Mouse (Mus musculus): ENCODE measurements around the gene Mob3b.
A peak's percentile ranks its signal among the peaks of the same experiment; 100 is the strongest.

Gene Mob3b

DNA sequence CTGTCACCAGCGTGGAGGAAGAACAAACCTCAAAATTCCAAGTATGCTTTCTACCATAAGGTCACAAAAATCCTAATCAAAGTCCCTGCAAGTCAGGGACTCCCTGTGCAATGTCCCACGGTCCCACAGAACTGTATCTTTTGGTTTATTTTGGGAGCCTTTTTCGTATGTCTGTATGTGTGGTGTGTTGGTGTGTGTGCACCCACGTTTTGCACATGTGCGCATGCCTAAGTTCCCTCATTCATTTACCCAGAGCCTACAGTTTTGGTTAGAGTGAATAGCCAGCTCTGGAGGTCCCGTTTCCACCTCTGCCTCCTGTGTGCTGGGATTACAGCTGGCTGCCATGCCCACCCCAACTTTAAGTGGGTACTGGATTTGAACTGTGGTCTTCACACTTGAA is 189.7 kb downstream of the Mob3b start:
- TF ChIP-seq GATA4 (IDR thresholded peaks at IDR 0.05; ENCODE audit: insufficient replicate concordance, low read length): no peak

DNA sequence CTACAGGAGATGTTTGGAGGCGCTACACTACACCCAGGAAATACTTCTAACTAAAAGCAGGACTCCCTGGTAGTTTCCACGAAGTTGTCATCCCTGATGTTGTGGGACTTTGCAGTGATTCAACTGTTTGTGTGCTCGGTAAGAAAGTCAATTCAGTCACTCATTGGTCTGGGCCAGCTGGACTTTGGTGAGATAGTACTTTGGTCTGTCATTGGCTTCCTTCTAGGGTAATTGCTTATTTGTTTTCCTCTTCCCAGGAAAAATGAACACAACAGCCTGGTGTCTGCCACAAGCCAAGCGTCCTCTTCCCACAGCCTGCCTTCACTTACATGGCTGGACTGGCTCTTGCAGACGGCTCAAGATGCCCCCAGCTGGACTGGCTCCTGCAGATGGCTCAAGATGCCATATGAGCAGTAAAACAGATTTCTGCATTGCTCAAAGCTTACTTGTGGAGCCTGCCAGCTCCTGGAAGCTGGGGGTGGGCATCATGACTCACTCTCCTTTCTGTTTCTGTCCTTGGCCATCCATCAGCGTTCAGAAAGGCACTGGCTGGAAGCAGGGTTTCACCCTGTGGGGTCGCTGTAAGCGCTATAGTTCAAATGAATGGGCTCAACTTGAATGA is 190.8 kb downstream of the Mob3b start:
- no peak for TF ChIP-seq GATA4 (IDR thresholded peaks at IDR 0.05; ENCODE audit: insufficient replicate concordance, low read length)

DNA sequence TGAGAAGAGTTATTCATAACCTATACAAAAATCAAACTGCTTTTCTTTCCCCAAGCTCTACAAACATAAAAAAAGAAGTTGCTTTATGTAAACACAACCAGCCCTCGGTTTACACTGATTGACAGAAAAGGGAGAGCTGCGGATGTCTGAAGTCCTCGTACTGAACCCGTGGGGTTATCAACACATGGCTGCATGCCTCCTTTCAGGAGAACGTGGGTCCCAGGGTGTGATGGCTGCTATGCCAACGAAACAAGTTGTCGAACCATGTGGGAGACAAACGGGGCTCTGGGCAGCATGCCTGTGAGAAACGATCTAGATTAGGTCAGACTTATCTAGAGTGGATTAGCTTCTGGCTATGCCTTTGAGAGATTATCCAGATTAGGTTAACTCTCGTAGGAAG is 192.4 kb downstream of the Mob3b start:
- no peak for TF ChIP-seq GATA4 (IDR thresholded peaks at IDR 0.05; ENCODE audit: insufficient replicate concordance, low read length)

DNA sequence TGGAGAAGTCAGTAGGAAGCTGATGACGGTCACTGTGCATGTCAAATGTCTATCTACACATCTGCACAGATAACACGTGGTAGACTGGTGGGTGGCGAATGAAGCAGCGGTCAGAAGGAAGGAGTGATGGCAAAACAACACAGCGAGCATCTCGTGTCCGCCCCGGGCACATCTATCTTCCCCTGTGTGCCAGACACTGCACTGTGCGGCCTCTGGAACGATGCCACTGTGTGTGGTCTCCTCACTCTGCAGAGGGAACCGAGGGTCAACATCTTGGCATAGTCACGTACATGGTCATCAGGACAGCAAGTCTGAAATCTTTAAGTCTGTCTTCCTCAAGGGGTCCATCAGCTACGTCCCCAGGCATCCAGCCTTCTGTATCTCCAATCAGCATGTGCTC is 193.3 kb downstream of the Mob3b start:
- no peak for TF ChIP-seq GATA4 (IDR thresholded peaks at IDR 0.05; ENCODE audit: insufficient replicate concordance, low read length)

DNA sequence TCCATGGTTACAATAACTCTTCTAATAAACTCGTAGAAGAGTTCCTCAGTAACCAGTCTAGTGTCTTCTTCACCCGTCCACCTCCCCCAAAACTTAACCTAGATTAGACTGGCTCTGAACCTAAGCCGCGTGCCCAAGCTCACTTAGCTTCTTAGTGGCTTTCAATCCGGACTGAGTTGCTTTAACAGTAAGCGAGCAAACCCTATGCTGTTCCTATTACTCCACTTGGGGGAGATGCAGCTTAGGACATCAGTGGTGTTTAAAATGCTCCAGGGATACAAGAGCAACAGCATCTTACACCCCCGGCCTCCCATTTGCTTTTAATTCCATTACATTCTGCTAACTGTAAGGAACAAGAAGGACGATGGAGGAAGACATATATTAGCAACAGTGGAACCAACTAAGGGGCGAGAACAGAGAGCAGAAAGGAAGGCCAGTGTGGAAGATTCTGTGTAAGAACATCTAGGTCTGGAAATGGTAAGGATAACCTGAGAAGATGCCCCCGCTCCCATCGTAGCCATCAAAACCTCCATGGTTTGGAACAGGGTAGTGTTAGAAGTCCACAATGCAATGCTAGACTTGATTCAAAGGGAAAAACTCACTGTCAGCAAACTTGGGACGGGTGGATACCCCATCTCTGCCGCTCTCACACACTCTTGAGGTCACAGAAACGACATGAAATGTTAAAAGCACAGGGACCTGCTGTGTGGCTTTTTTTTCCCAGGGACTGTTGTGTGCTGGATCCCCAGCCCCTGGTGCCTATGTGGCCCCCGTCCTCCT is 196.3 kb downstream of the Mob3b start:
- no peak for TF ChIP-seq GATA4 (IDR thresholded peaks at IDR 0.05; ENCODE audit: insufficient replicate concordance, low read length)

DNA sequence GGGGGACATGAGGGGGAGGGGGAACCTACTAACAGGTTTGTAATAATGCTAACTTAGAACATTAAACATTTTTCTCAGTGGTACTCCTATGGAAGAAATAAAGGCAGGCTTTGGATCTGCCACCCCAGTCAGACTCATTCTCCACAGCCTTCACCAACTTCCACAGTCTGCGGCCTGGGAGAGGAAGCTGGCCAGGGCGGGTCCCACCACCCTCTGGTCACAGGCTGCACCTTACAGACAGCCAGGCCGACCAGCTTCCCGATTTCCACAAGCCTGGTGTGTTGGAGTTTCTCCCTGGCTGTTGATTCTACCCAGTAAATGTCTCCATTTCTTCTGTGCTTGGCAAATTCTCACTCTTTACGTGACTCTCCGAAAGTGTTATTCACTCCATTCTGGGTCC is 197.8 kb downstream of the Mob3b start:
- no peak for TF ChIP-seq GATA4 (IDR thresholded peaks at IDR 0.05; ENCODE audit: insufficient replicate concordance, low read length)

DNA sequence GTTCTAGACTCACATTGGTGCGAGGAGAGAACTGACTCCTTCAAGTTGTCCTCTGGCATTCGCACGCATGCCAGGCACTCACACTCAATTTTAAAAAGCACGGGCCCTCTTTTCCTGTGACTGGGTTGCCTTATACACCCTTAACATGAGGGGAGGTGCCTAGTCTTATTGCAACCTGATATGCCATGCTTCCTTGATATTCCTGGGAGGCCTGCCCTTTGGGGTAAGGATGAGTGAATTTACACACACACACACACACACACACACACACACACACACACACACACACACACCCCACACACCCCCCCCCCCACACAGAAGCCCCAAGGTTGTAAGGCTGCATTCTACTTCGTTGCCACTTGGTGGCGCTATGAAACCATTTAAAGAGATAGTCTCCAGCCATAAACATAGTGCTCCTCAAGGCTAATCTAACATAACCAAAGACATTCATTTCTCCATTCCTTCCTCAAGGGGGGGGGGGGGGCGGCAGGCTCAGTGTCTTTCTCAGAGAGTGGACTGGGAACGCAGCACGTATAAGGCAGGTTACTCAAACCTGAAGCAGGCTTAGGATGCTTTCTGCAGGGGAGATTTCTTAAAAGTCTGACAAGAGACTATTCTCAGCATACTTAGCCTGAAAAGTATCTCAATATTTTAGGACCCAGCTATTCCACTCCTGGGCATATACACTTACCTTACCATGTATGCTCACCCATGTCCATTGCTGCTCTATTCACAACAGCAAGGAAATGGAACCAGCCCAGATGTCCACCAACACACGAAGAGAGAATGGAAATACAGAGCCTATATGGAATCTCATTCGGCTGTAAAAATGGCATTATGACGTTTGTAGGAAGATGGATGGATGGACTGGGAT is 198.9 kb downstream of the Mob3b start:
- no peak for TF ChIP-seq GATA4 (IDR thresholded peaks at IDR 0.05; ENCODE audit: insufficient replicate concordance, low read length)

DNA sequence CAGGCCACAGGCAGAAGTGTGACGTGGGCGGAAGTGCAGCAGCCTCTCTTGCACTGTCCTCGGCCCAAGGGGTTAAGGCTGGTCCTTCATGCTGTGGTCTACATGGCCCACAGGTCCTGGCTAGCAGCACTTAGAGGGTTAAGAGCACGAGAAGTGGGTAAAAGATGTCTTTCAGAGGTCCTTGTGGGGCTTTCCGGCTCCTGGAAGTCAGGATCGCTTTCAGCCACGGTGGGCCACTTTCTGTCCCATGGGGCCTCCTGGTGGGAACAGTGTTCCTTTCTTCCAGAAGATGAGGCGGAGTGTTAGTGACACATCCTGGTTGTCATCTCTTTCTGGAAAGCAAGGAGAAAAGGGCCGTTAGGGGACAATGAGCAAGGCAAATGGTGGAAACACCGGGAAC is 203.6 kb downstream of the Mob3b start:
- TF ChIP-seq GATA4 (IDR thresholded peaks at IDR 0.05; ENCODE audit: insufficient replicate concordance, low read length): no peak

DNA sequence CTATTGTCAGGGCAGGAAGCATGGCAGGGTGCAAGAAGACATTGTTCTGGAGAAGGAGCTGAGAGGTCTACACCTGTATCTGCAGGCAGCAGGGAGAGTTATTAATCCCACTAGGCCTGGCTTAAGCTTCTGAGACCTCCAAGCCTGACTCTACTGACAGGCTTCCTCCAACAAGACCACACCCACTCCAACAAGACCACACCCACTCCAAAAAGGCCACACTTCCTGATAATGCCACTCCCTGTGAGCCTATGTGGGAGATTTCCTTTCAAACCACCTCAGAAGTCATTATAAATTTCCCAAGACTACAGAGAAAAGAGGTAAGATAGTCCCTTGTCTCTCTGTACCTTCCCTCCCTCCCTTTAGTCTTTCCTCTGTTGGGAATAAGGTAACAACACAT is 210.1 kb downstream of the Mob3b start:
- TF ChIP-seq GATA4 (IDR thresholded peaks at IDR 0.05; ENCODE audit: insufficient replicate concordance, low read length): no peak

DNA sequence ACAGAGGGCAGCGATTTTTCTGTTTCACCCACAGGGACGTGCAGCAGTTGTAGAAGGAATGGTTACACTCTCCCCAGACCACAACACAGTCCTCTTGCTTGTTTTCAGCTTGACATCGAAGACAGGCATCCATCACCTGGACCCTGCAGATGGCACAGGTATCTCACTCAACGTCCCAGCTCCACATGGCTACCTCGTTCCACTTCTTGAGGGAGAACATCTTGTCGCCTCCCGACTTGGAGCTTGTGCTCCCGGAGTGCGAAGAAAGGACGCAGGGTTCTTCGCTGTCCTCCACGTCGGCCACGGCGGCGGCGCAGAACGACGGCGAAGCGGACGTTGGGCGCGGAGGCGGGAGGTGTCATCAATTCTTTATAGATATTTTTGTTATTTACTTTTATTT is 216.2 kb downstream of the Mob3b start:
- TF ChIP-seq GATA4 (IDR thresholded peaks at IDR 0.05; ENCODE audit: insufficient replicate concordance, low read length): no peak

DNA sequence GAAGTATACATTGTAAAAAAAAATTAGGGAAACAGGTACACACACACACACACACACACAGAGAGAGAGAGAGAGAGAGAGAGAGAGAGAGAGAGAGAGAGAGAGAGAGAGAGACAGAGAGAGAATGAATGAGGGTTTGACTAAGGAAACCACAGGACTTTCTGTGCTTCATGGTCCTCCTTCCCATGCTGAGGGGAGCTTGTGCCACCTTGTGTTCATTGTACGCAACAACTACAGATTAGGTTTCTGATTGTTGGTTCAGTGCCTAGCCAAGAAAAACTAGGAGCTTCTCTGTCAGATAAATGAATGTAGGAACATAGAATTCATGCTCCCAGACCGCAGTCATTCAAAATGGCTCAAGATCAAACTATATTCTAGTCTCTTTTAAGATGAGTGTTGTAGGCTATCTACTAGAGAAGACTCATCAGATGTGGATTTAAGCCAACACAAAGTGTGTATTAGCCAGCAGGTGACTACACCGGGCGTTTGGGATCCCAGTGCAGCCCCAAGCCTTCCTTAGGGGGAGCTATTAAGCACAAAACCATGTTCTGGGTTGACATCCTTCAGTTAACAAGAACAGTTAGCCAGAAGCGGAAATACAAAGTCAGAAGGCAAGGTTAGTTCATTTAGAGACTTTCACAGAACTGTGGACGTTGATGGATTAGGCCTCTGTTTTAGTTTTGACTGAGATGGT is 235.0 kb downstream of the Mob3b start:
- TF ChIP-seq GATA4 (IDR thresholded peaks at IDR 0.05; ENCODE audit: insufficient replicate concordance, low read length): peak; percentile 46; the same call in 1 of the 2 replicates

DNA sequence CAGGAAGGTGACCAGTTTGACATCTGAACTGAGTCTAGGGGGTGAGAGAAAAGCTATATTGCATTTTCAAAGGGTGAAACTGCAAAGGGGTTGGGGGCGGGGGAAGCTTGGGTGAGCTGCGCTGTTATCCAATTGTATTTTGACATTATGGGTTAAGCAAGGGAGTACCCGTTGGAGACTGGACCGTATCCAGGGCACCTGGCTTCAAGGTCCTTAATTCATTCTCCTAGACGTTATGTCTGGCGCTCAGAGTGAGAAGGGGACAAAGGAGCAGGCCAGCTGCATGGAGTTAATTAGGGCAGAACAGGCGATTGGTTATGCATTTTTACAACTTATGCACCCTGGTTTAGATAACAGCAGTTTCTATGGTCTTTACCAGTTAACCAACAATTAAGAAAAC is 239.9 kb downstream of the Mob3b start:
- no peak for TF ChIP-seq GATA4 (IDR thresholded peaks at IDR 0.05; ENCODE audit: insufficient replicate concordance, low read length)

DNA sequence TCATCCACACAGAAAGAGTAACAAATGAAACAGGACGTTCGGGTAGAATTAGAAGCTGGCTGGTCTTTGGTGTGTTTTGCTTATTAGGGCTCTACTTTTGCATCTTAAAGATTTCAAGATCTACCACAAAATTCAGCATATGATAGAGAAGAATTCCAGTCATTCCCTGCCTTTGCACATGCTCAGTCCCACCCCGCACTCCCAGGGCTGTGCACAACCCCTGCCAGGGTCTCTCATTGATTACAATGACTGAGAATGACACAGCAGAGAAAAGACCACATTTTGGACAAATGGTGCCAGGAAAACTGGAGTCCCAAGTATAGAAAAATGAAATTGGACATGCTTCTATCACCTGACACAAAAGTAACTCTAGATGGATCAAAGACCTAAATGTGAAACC is 245.1 kb downstream of the Mob3b start:
- no peak for TF ChIP-seq GATA4 (IDR thresholded peaks at IDR 0.05; ENCODE audit: insufficient replicate concordance, low read length)

DNA sequence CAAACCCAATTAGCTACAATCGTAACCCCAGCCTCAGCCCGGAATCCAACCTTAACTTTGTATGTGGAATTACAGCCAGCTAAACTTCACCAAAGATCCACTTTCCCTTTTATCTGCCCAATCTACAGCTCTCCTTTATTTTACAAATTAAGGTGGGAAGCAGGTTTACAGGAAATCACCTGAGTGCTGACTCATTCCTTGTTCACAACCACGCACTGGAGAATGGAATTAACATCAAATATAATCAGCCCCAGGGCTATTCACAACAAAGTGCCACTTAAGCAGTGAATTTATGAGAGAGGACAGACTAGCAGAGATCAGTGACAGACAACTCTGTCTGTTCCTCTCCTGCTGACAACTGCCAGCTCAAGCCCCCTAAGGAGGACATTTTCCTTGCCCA is 245.9 kb downstream of the Mob3b start:
- TF ChIP-seq GATA4 (IDR thresholded peaks at IDR 0.05; ENCODE audit: insufficient replicate concordance, low read length): no peak

DNA sequence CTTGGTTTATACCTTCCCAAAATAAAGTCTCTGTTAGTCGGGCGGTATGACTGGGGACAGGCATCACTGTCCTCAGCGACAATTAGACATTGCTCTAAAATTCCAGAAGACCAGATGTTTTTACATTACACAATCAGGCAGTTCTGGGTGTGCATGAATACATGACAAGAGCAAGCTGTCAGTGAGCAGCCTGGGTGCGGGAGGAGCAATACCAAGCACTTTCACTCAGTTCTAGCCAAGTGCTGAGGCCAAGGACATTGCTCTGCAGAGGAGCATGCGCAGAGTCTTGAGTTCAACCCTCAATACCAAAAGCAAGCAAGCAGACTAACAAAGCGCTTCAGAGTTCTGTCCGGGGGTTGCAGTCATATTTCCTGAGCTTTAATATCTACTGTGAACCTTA is 249.2 kb downstream of the Mob3b start:
- TF ChIP-seq GATA4 (IDR thresholded peaks at IDR 0.05; ENCODE audit: insufficient replicate concordance, low read length): no peak
